Mouse (Mus musculus) intestine, embryonic 15.5 days (tissue): ENCODE measurements at regions not wholly inside any gene's neighbourhood (a gene's known extent, or its start where the extent isn't known, plus 50 kb on each side); places are given as distances from the start of the nearest gene placed in this dataset.

Experiments
- ATAC-seq: fragments of 200-750 bp; cut with Nextera tagmentation; 2 replicates; pipeline ENCODE4 v1.8.0; 2017; ENCODE audit warnings: moderate TSS enrichment, moderate library complexity
- H3K27ac ChIP-seq: fragments of 300-500 bp; sonication (generic); 2 replicates; pipeline ENCODE4 v1.5.1; 2015; ENCODE audit warnings: mild to moderate bottlenecking, inconsistent platforms
- H3K27me3 ChIP-seq: fragments of 300-500 bp; sonication (generic); replicated peaks from 2 replicates; pipeline ENCODE4 v1.6.1; 2015; ENCODE audit warnings: inconsistent platforms
- H3K36me3 ChIP-seq: fragments of 300-500 bp; sonication (generic); 2 replicates; pipeline ENCODE4 v1.6.1; 2015; ENCODE audit warnings: inconsistent platforms
- H3K4me1 ChIP-seq: fragments of 300-500 bp; sonication (generic); replicated peaks from 2 replicates; pipeline ENCODE4 v1.6.1; 2015; ENCODE audit warnings: inconsistent platforms
- H3K4me2 ChIP-seq: fragments of 300-500 bp; sonication (generic); replicated peaks from 2 replicates; pipeline ENCODE4 v1.6.1; 2015; ENCODE audit warnings: mild to moderate bottlenecking, inconsistent platforms
- H3K4me3 ChIP-seq: fragments of 300-500 bp; sonication (generic); replicated peaks from 2 replicates; pipeline ENCODE4 v1.5.1; 2015; ENCODE audit warnings: inconsistent platforms
- H3K9ac ChIP-seq: fragments of 300-500 bp; sonication (generic); 2 replicates; pipeline ENCODE4 v1.6.1; 2015; ENCODE audit warnings: inconsistent platforms
- H3K9me3 ChIP-seq: fragments of 300-500 bp; sonication (generic); 2 replicates; pipeline ENCODE4 v1.6.1; 2016; ENCODE audit warnings: inconsistent platforms
- WGBS: fragments of 180-500 bp; shearing (Covaris S2); methylation state at CpG from one replicate; pipeline ENCODE4 v1.1.7; 2015; 5-methylcytosine and 5-hydroxymethylcytosine counted together

DNA sequence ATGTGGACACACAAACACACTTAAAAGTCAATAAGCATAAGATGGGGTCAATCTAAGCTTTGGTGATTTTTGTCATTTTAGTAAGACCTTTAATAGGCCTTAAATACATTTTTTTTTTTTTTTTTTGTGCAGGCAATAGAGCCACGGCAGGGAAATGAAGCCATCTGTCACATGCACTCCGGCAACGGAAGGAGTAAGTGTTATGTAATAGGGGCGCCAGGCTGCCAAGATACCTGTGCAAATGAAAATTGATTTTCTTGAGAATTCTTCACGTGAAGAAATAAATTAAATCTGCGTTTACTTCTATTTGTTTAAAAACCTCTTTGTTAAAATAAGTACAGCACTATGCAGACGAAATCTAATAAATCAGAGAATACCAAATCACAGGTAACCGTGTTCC, 54.6 kb upstream of the Card11 start:
- Histone ChIP-seq H3K27me3 (no peaks in the 10 kb centered on the region), H3K9me3 (no peaks in the 10 kb centered on the region), H3K4me3 (no peak overlapping the region), H3K27ac (no peak overlapping the region), H3K4me1 (no peaks in the 10 kb centered on the region), H3K9ac (no peak overlapping the region), H3K4me2 (no peak overlapping the region), H3K36me3 (no peaks in the 10 kb centered on the region)
- no peak for ATAC-seq
- 88% methylated on average over 8 of the region's 8 CpGs for WGBS

DNA sequence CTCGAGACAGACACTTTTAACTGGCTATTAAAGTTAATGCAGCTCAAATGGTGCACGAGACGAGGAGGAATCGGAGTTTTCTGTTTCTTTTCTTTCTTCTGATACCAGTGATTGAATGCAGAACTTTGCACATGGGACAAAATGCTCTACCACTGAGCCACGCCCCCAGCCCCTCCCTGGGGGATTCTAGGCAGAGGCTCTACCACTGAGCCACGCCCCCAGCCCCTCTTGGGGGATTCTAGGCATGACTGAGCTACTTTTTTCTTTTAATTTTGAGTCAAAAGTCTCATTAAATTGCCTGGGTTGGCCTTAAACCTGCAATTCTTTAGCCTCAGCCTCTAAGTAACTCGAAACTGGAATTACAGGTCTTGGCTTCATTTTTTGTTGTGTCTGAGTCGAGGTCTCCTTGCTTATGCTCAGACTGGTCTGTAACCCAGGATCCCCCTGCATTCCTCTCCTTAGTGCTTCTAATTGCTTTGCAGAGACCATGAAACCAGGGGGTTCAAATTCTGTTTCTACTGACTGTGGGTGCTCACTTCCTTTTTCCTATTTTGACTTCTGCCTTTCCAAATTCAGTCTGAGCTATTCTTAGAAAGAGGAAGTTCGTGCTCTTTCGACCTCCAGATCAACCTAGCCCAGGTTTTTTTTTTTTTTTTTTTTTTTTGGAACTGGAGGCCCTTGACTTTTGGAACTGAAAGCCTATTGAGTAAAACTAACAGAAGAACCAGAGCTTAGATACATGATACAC, 55.4 kb upstream of the Card11 start:
- no peaks in the 10 kb centered on the region for H3K36me3 ChIP-seq
- H3K9ac ChIP-seq: no peak overlapping the region
- no peak overlapping the region for H3K4me2 ChIP-seq
- ATAC-seq: no peak
- H3K27ac ChIP-seq: no peak overlapping the region
- no peaks in the 10 kb centered on the region for H3K9me3 ChIP-seq
- H3K4me1 ChIP-seq: no peaks in the 10 kb centered on the region
- H3K27me3 ChIP-seq: no peaks in the 10 kb centered on the region
- 80% methylated on average over 10 of the region's 10 CpGs for WGBS
- no peak overlapping the region for H3K4me3 ChIP-seq

DNA sequence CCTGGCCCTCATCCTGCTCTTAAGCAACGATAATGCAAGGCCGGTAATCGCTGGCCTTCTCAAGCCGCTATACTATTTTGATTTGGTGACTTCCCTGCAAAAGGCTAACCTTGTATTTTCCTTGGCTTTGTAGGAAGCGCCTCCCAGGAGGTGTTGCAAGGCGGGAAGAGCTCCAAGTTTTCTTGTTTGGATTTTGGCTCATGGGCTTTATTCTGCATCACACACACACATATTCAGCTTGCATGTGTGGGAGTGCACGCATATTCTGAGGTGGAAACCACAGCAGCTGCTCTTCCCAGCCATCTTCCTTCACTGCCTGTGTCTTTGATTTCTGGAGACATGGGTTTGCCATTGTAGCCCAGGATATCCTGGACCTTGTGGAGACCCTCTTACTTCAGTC, 57.8 kb upstream of the Card11 start:
- WGBS: 75% methylated on average over 7 of the region's 7 CpGs
- Histone ChIP-seq H3K36me3 (no peaks in the 10 kb centered on the region), H3K4me3 (no peak overlapping the region), H3K9me3 (no peaks in the 10 kb centered on the region), H3K4me1 (no peaks in the 10 kb centered on the region), H3K9ac (no peak overlapping the region), H3K27ac (no peak overlapping the region), H3K4me2 (no peak overlapping the region), H3K27me3 (no peaks in the 10 kb centered on the region)
- no peak for ATAC-seq

DNA sequence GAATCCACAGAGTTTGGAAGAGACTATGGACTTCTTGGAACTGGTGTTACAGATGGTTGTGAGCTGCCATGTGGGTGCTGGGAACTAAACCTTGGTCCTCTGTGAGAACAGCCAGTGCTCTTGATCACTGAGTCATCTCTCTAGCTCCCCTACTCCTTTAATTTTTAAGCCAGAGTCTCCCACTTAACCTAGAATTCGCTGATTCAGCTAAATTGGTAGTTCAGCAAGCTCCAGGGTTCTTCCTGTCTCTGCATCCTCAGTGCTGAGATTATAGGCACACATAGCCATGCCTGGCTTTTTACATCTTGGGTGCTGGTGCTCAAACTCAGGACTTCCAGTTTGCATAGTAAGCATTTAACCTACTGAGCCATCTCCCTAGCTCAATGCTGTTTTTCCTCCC, 58.5 kb upstream of the Card11 start:
- Histone ChIP-seq H3K4me2 (no peak overlapping the region), H3K4me1 (no peaks in the 10 kb centered on the region), H3K36me3 (no peaks in the 10 kb centered on the region), H3K27me3 (no peaks in the 10 kb centered on the region), H3K27ac (no peak overlapping the region), H3K9ac (no peak overlapping the region), H3K4me3 (no peak overlapping the region), H3K9me3 (no peaks in the 10 kb centered on the region)
- ATAC-seq: no peak
- 64% methylated on average over 1 of the region's 1 CpGs for WGBS

DNA sequence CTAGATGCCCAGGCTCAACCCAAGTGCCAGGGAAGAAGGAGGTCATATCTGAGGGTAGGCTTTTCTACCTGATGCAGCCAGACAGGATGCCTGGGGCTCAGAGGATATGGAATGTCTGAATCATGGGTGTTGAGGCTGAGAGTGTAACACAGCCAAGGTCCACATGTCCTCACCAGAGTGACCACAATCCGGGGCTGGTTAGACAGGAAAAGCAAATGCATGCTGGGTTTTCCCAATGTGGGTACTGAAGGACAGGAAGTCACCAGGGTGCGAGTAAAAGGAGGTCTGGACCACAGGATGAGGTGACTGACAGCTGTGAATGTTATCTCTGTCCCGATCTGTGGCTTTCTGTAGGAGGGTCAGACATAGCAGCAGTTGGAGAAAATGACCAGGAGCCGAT, 61.8 kb upstream of the Card11 start:
- ATAC-seq: no peak
- Histone ChIP-seq H3K36me3 (no peaks in the 10 kb centered on the region), H3K27ac (no peak overlapping the region)

DNA sequence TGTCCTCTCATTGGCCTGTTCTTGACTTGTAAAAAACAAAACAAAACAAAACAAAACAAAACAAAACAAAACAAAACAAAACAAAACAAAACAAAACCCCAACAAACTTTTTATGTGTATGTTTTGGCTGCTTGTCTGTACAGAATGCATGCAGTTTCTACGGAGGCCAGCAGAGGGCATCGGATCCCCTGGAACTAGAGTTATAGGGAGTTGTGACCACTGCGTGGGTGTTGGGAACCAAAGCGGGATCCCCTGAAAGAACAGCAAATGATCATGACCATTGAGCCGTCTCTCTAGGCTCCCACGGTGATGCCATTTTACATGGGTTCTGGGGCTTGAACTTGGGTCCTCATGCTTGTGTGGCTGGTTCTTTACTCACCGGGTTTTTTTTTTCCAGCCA, 67.2 kb upstream of the Card11 start:
- WGBS: 87% methylated on average over 7 of the region's 7 CpGs
- Histone ChIP-seq H3K4me3 (no peak overlapping the region), H3K27ac (no peak overlapping the region), H3K9ac (no peak overlapping the region), H3K4me2 (no peak overlapping the region), H3K9me3 (no peaks in the 10 kb centered on the region), H3K4me1 (no peaks in the 10 kb centered on the region), H3K27me3 (no peaks in the 10 kb centered on the region), H3K36me3 (no peaks in the 10 kb centered on the region)
- no peak for ATAC-seq

More for the DNA sequence above, 61.8 kb upstream of the Card11 start:
- Histone ChIP-seq H3K4me1 (no peaks in the 10 kb centered on the region), H3K4me2 (no peak overlapping the region), H3K9ac (no peak overlapping the region), H3K9me3 (no peaks in the 10 kb centered on the region), H3K4me3 (no peak overlapping the region), H3K27me3 (no peaks in the 10 kb centered on the region)
- 57% methylated on average over 4 of the region's 4 CpGs for WGBS

DNA sequence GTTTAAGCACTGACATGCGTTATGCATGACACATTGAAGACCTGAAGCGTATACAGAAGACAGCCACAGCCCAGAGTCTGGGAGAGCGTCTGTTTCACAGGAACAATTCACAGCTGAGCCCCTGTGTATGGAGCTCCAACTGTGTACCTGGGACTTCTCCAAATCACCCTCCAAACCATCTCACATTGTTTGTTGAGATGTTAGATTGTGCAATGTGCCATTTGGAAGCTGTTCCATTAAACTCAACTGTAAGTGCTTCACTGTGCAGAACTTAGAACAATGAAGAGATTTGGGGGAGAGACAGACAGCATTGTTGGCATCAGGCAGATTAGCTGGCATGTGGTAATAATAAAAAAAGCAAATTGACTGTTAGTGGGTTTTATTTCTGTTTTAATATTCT, 74.1 kb upstream of the Card11 start:
- ATAC-seq: no peak
- 61% methylated on average over 3 of the region's 3 CpGs for WGBS
- H3K4me1 ChIP-seq: no peaks in the 10 kb centered on the region
- no peak overlapping the region for H3K9ac ChIP-seq
- no peaks in the 10 kb centered on the region for H3K27me3 ChIP-seq
- H3K27ac ChIP-seq: no peak overlapping the region
- no peak overlapping the region for H3K4me2 ChIP-seq
- no peaks in the 10 kb centered on the region for H3K36me3 ChIP-seq
- no peak overlapping the region for H3K4me3 ChIP-seq
- H3K9me3 ChIP-seq: no peaks in the 10 kb centered on the region

DNA sequence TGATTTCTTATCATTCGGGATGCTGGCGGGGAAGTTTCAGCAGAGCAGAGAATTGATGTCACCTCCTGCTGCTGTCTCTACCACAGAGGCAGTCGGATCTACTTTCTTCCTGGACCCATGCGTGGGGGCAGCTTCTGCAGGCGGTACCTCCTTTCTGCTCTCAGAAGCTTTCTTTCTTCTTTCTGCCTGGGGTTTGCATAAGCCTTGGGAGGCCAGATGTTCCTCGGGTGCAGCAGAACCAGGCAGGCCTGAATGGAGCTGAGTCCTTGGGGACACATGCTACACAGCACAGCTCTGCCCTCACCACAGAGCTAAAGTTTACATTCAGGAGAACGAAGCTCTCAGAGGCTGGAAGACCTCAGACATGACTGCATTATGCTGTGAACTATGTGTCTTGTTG, 75.8 kb upstream of the Card11 start:
- H3K4me3 ChIP-seq: no peak overlapping the region
- no peaks in the 10 kb centered on the region for H3K4me1 ChIP-seq
- ATAC-seq: no peak
- H3K9ac ChIP-seq: no peak overlapping the region
- no peak overlapping the region for H3K27ac ChIP-seq
- H3K27me3 ChIP-seq: no peaks in the 10 kb centered on the region
- 67% methylated on average over 7 of the region's 7 CpGs for WGBS
- no peaks in the 10 kb centered on the region for H3K36me3 ChIP-seq
- H3K4me2 ChIP-seq: no peak overlapping the region
- no peaks in the 10 kb centered on the region for H3K9me3 ChIP-seq

DNA sequence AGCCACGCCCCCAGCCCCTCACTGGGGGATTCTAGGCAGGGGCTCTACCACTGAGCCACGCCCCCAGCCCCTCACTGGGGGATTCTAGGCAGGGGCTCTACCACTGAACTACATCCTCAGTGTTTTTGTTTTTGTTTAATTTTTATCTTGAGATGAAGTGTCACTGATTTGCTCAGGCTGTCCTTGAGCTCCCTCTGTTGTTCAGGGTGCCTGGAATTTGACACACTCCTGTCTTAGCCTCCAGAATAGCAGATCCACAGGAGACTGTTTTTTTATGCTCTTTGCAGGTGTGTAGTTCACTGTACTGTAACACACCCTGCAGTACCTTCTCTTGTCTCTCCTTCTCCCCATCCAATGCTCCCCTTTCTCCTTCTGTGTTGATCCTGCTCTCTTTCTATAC, 76.6 kb upstream of the Card11 start:
- H3K27me3 ChIP-seq: no peaks in the 10 kb centered on the region
- 70% methylated on average over 2 of the region's 2 CpGs for WGBS
- no peaks in the 10 kb centered on the region for H3K4me1 ChIP-seq
- no peak overlapping the region for H3K4me2 ChIP-seq
- H3K27ac ChIP-seq: no peak overlapping the region
- no peaks in the 10 kb centered on the region for H3K9me3 ChIP-seq
- ATAC-seq: no peak
- H3K36me3 ChIP-seq: no peaks in the 10 kb centered on the region
- H3K9ac ChIP-seq: no peak overlapping the region
- no peak overlapping the region for H3K4me3 ChIP-seq

DNA sequence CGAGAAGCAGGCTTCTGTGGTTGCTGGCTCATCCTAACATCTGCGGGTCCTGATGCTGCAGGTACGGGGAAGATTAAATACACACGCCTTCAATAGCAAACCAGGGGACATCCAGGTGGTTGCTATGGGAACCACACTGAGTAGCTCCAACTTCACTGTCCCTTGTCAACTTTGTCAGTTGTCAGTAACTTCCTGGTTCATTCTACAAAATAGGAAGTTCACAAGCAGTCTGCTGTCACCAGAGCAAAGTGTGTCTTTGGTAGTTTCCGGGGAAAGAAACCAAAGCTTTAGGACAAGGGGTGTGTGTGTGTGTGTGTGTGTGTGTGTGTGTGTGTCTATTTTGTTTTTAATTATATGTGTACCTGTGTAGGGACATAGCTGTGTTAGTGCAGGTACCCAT, 80.5 kb upstream of the Card11 start:
- Histone ChIP-seq H3K4me1 (no peaks in the 10 kb centered on the region), H3K4me2 (no peak overlapping the region), H3K27me3 (no peaks in the 10 kb centered on the region), H3K27ac (no peak overlapping the region), H3K4me3 (no peak overlapping the region), H3K36me3 (no peaks in the 10 kb centered on the region), H3K9ac (no peak overlapping the region), H3K9me3 (no peaks in the 10 kb centered on the region)
- ATAC-seq: no peak
- 76% methylated on average over 5 of the region's 5 CpGs for WGBS

DNA sequence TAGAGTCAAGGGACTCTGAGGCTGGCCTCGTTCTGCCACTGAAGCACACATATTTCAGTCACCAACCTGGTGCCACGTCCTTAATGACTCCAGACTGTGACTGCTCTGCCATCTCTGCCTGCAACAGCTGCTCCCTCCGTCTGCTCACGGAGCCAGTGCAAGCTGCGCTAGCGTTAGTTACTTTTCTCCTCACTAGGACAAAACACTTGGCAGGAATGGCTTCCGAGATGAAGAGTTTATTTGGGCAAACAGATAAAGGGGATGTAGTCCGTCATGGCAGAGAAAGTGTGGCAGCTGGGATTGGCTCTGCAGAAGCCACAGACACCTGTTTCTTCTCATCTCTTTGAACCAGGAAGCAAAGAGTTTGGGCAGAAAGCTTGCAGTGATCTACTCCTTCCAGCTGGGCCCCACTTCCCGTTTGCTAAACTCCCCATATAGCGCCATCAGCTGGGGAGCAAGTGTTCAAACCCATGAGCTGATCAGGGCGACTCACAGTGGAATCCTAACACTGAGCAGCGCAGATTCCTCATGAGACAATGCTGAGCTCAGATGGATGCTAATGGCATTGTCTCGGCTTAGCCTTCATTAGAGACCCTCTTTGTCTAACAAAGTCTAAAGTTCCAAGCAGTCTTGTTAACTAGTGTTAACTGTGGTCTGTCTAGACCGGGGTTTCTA, 83.8 kb upstream of the Card11 start:
- no peak overlapping the region for H3K4me2 ChIP-seq
- 78% methylated on average over 14 of the region's 14 CpGs for WGBS
- H3K27ac ChIP-seq: no peak overlapping the region
- ATAC-seq: no peak
- no peaks in the 10 kb centered on the region for H3K27me3 ChIP-seq
- H3K4me1 ChIP-seq: no peaks in the 10 kb centered on the region
- no peaks in the 10 kb centered on the region for H3K9me3 ChIP-seq
- H3K9ac ChIP-seq: no peak overlapping the region
- H3K36me3 ChIP-seq: no peaks in the 10 kb centered on the region
- no peak overlapping the region for H3K4me3 ChIP-seq

DNA sequence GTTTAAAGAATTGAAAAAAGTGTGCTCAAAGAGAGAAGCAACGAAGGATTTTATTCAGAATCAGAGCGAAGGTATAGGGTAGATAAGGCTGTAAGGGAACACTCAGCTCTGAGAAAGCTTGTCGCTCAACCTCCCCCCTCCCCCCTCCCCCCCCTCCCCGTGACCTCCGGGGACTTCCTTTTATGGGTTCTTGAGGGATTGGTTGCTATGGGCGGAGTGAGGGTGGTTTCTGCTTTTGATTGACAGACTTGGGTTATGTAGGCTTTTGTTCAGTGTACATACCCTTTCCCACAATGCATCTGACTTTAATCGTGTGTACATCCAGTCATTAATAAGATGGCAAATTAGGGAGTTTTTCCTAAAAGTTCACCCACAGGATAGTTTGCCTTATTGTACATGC, 84.4 kb upstream of the Card11 start:
- Histone ChIP-seq H3K27ac (no peak overlapping the region), H3K27me3 (no peaks in the 10 kb centered on the region), H3K4me3 (no peak overlapping the region), H3K4me1 (no peaks in the 10 kb centered on the region), H3K36me3 (no peaks in the 10 kb centered on the region), H3K9ac (no peak overlapping the region), H3K9me3 (no peaks in the 10 kb centered on the region), H3K4me2 (no peak overlapping the region)
- WGBS: 56% methylated on average over 5 of the region's 7 CpGs
- peak; percentile 53; the same call in 1 of the 2 replicates for ATAC-seq

DNA sequence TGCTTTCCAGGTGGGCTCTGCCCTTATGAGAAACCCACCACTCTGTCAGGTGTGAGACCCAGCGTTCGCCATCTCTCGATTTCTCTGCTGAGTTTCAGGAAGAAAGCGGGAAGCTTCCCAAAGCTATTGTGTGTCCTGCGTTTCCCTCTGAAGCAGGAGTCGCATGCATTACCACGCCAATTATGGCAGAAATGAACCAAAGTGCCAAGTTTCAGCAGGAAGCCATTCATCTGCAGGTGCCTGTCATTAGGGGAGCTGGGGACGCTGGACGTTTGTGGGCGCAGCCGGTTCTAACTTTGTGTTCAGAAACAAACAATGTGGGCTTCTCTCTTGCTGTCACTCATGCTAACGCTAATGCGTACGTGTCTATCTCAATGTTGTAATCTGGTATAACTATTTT, 91.3 kb upstream of the Card11 start:
- no peak overlapping the region for H3K4me2 ChIP-seq
- no peak overlapping the region for H3K27ac ChIP-seq
- no peaks in the 10 kb centered on the region for H3K4me1 ChIP-seq
- H3K4me3 ChIP-seq: no peak overlapping the region
- H3K9me3 ChIP-seq: no peaks in the 10 kb centered on the region
- H3K27me3 ChIP-seq: no peaks in the 10 kb centered on the region
- no peak for ATAC-seq
- no peak overlapping the region for H3K9ac ChIP-seq
- H3K36me3 ChIP-seq: no peaks in the 10 kb centered on the region
- 71% methylated on average over 14 of the region's 14 CpGs for WGBS
